Mouse (Mus musculus): ENCODE data around the gene Hivep3. TPM values are rescaled to one million over a fixed set of nuclear protein-coding genes. Genes with fewer than 3 reads are reported as not detected.
A peak's percentile ranks its signal among the peaks of the same experiment; 100 is the strongest.

The Hivep3 gene
- polyA plus RNA-seq, 1 experiment from 2014 or later = 0.64 TPM

DNA sequence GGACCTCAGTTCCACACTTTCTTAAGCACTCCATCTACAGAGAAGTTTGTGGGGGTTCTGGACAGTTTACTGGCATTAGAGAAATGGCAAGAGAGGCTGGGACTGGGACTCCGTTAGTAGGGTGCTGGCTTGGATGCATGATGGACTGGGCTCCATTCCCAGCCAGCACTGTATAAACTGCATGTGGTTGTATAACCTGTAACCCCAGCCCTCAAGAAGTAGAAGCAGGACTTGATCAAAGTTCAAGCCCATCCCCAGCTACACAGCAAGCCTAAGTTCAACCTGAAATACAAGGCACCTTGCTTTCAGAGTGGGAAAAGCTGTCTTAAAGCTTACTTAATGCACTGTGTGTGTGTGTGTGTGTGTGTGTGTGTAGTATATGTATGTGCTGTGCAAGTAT is 226.3 kb downstream of the Hivep3 start:
- no peak overlapping the region for H3K27ac ChIP-seq (replicated peaks)
- H3K9me3 ChIP-seq (replicated peaks) = no peaks in the 10 kb centered on the region
- no peaks in the 10 kb centered on the region for H3K4me1 ChIP-seq
- no peaks in the 10 kb centered on the region for H3K27me3 ChIP-seq (ENCODE audit: low read depth, poor library complexity, severe bottlenecking)
- WGBS = 90% methylated on average over 1 of the region's 1 CpGs
- H3K36me3 ChIP-seq = no peaks in the 10 kb centered on the region
- DNase-seq (ENCODE audit: low spot score) = no peak
- no peak overlapping the region for H3K4me3 ChIP-seq

GRCm38 (mm10) chr4:119960523-119960922 is 226.9 kb downstream of the Hivep3 start:
- Histone ChIP-seq H3K27me3 (ENCODE audit: low read depth, poor library complexity, severe bottlenecking) (no peaks in the 10 kb centered on the region), H3K9me3 (replicated peaks) (no peaks in the 10 kb centered on the region), H3K36me3 (no peaks in the 10 kb centered on the region), H3K27ac (replicated peaks) (no peak overlapping the region), H3K4me3 (no peak overlapping the region), H3K4me1 (peaks cover under 1% of the 10 kb centered on the region; the same call in 1 of the 2 replicates)
- 88% methylated on average over 6 of the region's 6 CpGs for WGBS
- no peak for DNase-seq (ENCODE audit: low spot score)

DNA sequence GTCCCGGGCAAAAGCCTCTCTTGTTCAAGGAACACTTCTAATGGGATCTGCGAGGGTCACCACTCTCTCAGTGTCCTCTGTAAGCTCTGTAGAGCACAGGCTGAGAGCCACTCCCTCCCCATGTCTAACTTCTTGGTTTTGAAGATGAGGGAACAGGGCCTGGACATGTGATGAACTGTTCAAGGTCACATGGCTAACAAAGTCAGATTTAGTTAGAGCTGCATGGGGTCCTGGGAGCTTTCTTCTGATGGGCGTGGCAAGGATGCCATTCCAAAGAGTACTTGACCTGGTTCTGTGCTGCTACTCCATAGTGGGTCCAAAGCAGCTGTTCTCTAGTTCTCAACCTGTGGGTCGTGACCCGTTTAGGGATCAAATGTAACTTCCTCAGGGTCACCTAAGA is 227.6 kb downstream of the Hivep3 start:
- Histone ChIP-seq H3K27ac (replicated peaks) (no peak overlapping the region), H3K36me3 (no peaks in the 10 kb centered on the region), H3K27me3 (ENCODE audit: low read depth, poor library complexity, severe bottlenecking) (no peaks in the 10 kb centered on the region), H3K9me3 (replicated peaks) (no peaks in the 10 kb centered on the region), H3K4me3 (no peak overlapping the region), H3K4me1 (peaks cover 6% of the 10 kb centered on the region)
- WGBS = 84% methylated on average over 5 of the region's 5 CpGs
- no peak for DNase-seq (ENCODE audit: low spot score)

GRCm38 (mm10) chr4:119962066-119962465 is 228.5 kb downstream of the Hivep3 start:
- H3K27me3 ChIP-seq (ENCODE audit: low read depth, poor library complexity, severe bottlenecking) = no peaks in the 10 kb centered on the region
- H3K4me3 ChIP-seq = no peak overlapping the region
- WGBS = 86% methylated on average over 5 of the region's 5 CpGs
- peaks cover 13% of the 10 kb centered on the region for H3K4me1 ChIP-seq
- no peaks in the 10 kb centered on the region for H3K9me3 ChIP-seq (replicated peaks)
- H3K36me3 ChIP-seq = no peaks in the 10 kb centered on the region
- DNase-seq (ENCODE audit: low spot score) = no peak
- H3K27ac ChIP-seq (replicated peaks) = no peak overlapping the region

DNA sequence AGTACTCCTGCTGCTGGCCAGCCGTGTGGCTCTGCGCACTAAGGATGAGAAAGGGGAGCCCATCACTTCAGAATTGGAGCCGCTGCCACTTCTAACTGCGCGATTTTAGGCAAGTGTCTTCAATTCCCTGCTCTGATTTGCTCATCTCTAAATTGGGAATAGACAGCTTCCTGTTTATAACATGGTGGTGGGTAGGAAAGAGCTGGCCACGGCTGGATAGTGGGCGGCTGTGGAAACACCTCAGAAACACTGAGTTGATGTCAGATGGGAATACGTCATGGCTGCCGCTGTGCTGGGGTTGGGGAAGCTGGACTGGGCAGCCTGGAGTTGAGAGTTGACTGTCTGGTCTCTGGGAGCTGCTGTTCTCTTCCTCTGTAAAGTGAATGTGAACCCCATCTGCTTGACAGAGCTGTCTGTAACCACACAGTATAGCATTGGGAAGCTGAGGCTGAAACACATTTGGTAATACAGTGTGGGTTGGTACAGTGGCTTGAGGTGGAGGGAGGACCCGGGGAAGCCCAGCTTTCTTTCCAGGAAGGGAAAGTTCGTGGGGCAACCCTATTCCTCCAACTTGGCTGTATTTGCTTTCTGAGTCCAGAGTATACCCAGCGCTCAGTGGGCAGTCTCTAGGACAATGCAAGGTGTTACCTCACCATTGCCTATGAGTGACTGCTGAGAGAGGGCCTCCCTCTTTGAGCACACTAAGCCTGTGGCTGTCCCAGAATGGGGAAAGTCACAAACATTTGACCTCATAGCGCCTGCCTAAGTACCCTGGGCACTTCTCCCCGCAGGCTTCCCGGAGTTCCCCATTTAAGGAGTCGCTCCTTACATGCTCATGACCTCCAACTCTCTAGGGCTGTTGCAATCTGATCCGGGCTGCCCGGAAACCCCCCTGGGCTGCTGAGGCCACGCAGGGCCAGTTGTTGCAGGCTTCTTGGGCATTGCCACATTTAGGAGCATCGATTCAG is 232.8 kb downstream of the Hivep3 start:
- peaks cover 6% of the 10 kb centered on the region; the same call in 1 of the 2 replicates for H3K27me3 ChIP-seq (ENCODE audit: low read depth, poor library complexity, severe bottlenecking)
- no peaks in the 10 kb centered on the region for H3K36me3 ChIP-seq
- no peaks in the 10 kb centered on the region for H3K9me3 ChIP-seq (replicated peaks)
- H3K4me1 ChIP-seq = peaks cover 30% of the 10 kb centered on the region
- no peak overlapping the region for H3K4me3 ChIP-seq
- DNase-seq (ENCODE audit: low spot score) = no peak
- 0 out of 2 replicates have a peak overlapping the region, but pooled peaks have one; percentile 9 for H3K27ac ChIP-seq (replicated peaks)
- WGBS = 68% methylated on average over 20 of the region's 20 CpGs

GRCm38 (mm10) chr4:119967073-119967608 is 233.6 kb downstream of the Hivep3 start:
- no peak for DNase-seq (ENCODE audit: low spot score)
- Histone ChIP-seq H3K4me1 (peaks cover 30% of the 10 kb centered on the region), H3K27ac (replicated peaks) (no peak overlapping the region), H3K4me3 (no peak overlapping the region), H3K36me3 (no peaks in the 10 kb centered on the region), H3K27me3 (ENCODE audit: low read depth, poor library complexity, severe bottlenecking) (peaks cover 6% of the 10 kb centered on the region; the same call in 1 of the 2 replicates), H3K9me3 (replicated peaks) (no peaks in the 10 kb centered on the region)
- WGBS = 68% methylated on average over 5 of the region's 5 CpGs

GRCm38 (mm10) chr4:119967636-119968035 is 234.1 kb downstream of the Hivep3 start:
- H3K4me1 ChIP-seq = peaks cover 30% of the 10 kb centered on the region
- no peak for DNase-seq (ENCODE audit: low spot score)
- H3K27ac ChIP-seq (replicated peaks) = no peak overlapping the region
- no peaks in the 10 kb centered on the region for H3K9me3 ChIP-seq (replicated peaks)
- no peaks in the 10 kb centered on the region for H3K36me3 ChIP-seq
- no peak overlapping the region for H3K4me3 ChIP-seq
- H3K27me3 ChIP-seq (ENCODE audit: low read depth, poor library complexity, severe bottlenecking) = peaks cover 6% of the 10 kb centered on the region; the same call in 1 of the 2 replicates
- 77% methylated on average over 2 of the region's 2 CpGs for WGBS

DNA sequence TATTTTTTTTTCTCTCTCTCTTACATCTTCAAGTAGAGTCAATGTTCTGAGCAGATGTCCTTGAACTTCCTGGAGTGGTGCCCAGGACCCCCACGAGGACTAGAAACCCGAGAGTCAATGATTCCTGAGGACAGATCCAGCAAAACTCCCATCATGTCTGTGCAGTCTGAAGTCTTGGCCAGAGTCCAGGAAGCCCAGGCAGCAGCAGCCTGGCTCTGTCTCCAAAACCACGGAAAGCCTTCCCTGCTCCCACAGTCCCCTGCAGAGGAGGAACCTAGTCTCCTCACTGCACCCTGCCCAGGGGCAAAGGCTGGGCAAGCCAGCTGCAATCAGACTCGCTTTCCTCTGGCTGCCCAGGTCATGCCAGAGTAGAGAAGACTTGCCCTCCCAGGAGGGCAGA is 234.5 kb downstream of the Hivep3 start:
- WGBS = 68% methylated on average over 4 of the region's 4 CpGs
- peaks cover 30% of the 10 kb centered on the region for H3K4me1 ChIP-seq
- H3K36me3 ChIP-seq = no peaks in the 10 kb centered on the region
- no peaks in the 10 kb centered on the region for H3K9me3 ChIP-seq (replicated peaks)
- peaks cover 6% of the 10 kb centered on the region; the same call in 1 of the 2 replicates for H3K27me3 ChIP-seq (ENCODE audit: low read depth, poor library complexity, severe bottlenecking)
- no peak overlapping the region for H3K27ac ChIP-seq (replicated peaks)
- no peak overlapping the region for H3K4me3 ChIP-seq
- no peak for DNase-seq (ENCODE audit: low spot score)

DNA sequence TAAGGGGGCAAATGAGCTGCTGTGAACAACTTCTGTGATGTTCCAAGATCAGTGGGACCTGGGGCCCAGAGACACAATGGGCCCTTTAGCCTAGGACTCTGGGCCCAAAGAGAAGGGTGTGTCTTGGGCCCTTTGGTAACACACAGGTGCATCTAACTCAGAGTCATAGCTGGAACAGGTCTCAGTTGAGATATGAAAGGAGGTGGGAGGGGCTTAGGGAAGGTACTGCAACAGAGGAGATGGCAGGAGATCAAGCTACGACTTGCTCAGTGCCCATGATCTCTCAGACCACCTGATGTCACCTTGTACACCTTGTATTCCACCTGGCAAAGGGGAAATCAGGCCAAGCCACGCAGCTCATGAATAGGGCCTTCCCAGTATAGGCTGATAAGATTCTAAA is 235.3 kb downstream of the Hivep3 start:
- DNase-seq (ENCODE audit: low spot score) = no peak
- 83% methylated on average over 2 of the region's 2 CpGs for WGBS
- Histone ChIP-seq H3K4me1 (peaks cover 30% of the 10 kb centered on the region), H3K27me3 (ENCODE audit: low read depth, poor library complexity, severe bottlenecking) (peaks cover 6% of the 10 kb centered on the region; the same call in 1 of the 2 replicates), H3K4me3 (no peak overlapping the region), H3K36me3 (no peaks in the 10 kb centered on the region), H3K27ac (replicated peaks) (no peak overlapping the region), H3K9me3 (replicated peaks) (no peaks in the 10 kb centered on the region)

GRCm38 (mm10) chr4:119970166-119970565 is 236.6 kb downstream of the Hivep3 start:
- H3K27me3 ChIP-seq (ENCODE audit: low read depth, poor library complexity, severe bottlenecking) = peaks cover 6% of the 10 kb centered on the region; the same call in 1 of the 2 replicates
- H3K4me3 ChIP-seq = no peak overlapping the region
- DNase-seq (ENCODE audit: low spot score) = no peak
- peak overlapping the region; percentile 68 for H3K27ac ChIP-seq (replicated peaks)
- H3K4me1 ChIP-seq = peaks cover 36% of the 10 kb centered on the region
- H3K36me3 ChIP-seq = no peaks in the 10 kb centered on the region
- WGBS = 55% methylated on average over 9 of the region's 9 CpGs
- H3K9me3 ChIP-seq (replicated peaks) = no peaks in the 10 kb centered on the region

DNA sequence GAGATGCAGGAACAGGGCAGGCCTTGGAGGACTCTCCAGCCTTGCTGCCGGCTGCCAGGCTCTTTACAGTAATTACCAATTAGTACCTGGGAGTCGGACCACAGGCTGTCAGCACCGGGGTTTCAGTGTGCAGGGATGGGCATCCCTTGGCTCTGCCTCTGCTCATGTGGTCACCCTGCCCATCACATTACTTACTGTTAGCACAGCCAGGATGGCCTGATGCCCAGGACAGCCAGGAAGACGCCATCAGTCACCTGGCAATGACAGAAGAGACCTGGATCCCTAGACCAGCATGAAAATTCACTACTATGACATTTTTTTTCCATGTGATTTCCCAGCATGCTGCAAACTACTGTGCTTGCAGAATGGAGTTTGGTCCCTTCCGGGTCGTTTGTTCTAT is 238.8 kb downstream of the Hivep3 start:
- no peak for DNase-seq (ENCODE audit: low spot score)
- no peak overlapping the region for H3K4me3 ChIP-seq
- no peaks in the 10 kb centered on the region for H3K9me3 ChIP-seq (replicated peaks)
- peaks cover 41% of the 10 kb centered on the region for H3K4me1 ChIP-seq
- H3K27ac ChIP-seq (replicated peaks) = no peak overlapping the region
- no peaks in the 10 kb centered on the region for H3K36me3 ChIP-seq
- peaks cover 9% of the 10 kb centered on the region; the same call in 1 of the 2 replicates for H3K27me3 ChIP-seq (ENCODE audit: low read depth, poor library complexity, severe bottlenecking)
- 90% methylated on average over 6 of the region's 6 CpGs for WGBS

GRCm38 (mm10) chr4:119973729-119974605 is 240.4 kb downstream of the Hivep3 start:
- H3K27ac ChIP-seq (replicated peaks) = no peak overlapping the region
- peaks cover 9% of the 10 kb centered on the region; the same call in 1 of the 2 replicates for H3K27me3 ChIP-seq (ENCODE audit: low read depth, poor library complexity, severe bottlenecking)
- no peak overlapping the region for H3K4me3 ChIP-seq
- no peak for DNase-seq (ENCODE audit: low spot score)
- 84% methylated on average over 9 of the region's 9 CpGs for WGBS
- H3K4me1 ChIP-seq = peaks cover 43% of the 10 kb centered on the region
- no peaks in the 10 kb centered on the region for H3K9me3 ChIP-seq (replicated peaks)
- no peaks in the 10 kb centered on the region for H3K36me3 ChIP-seq

Data from midbrain, embryonic 10.5 days (tissue).